Mouse (Mus musculus): ENCODE data around the gene Sh3rf3.

Sh3rf3 gene

DNA sequence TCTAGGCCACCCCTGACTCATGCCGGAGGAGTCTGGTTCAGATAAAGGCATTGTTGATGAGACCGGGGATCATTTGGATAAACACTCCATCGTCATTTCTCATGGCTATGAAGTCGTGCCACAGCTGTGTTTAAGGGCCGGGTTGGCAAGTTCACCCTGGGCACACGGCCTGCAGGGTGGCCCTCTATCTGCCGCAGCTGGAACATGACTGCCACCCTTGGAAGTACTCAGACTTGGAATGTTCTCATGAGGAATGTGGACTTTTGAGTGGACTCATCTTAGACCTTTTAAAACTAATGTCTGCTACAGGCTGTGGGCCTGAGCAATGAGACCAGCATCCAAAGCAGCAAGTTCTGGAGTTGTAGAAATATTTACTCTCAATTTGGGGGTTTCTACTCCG lies 29.9 kb downstream of the Sh3rf3 start:
- in situ Hi-C loops (cut with MboI, MseI), result loop anchor here in 1 of 2 experiments (25.0 kb wide), 1 partner anchor 1406 kb away; no protein-coding TSS in a partner anchor

DNA sequence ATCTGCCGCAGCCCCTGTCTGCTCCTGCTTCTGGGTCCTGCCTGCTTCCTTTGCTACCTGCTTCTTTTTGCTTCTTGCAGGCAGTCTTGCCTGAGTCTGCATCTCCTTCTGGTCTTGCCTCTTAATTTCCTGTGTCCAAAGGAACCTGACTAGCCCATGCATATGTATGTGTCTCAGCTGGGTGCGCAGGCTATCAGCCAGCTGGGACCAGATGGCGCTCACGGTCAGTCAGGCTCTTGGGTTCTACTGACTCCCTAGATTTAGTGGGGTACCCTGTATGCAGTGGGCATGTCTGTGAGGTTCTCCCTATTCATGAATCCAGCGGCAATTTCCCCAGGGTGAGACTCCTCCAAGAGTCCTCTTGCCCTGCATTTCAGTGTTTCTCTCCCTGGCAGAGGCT lies 35.0 kb downstream of the Sh3rf3 start:
- in situ Hi-C loops (cut with MboI, MseI), result loop anchor here in 1 of 2 experiments (25.0 kb wide), 1 partner anchor 1411 kb away; no protein-coding TSS in a partner anchor

DNA sequence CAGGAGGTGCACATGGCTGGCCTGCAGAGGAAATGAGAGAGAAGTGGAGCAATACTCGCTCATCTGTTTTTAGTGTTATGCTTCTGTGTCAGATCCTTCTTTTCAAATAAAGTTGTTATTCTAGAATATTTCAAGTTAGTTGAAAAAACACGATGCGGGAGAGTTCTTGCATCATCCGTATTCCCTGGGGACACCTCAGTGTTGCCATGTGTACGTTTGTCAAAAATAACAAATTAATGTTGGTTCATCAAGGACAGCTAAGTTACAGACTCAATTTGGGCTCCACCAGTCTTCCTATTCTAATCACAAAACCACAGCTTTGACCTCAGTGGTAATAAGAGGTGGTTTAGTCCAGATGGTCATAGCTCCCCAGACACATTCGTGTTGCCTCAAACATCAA lies 35.4 kb downstream of the Sh3rf3 start:
- in situ Hi-C loops (cut with MboI, MseI), result loop anchor here in 1 of 2 experiments (25.0 kb wide), 1 partner anchor 1411 kb away; no protein-coding TSS in a partner anchor

DNA sequence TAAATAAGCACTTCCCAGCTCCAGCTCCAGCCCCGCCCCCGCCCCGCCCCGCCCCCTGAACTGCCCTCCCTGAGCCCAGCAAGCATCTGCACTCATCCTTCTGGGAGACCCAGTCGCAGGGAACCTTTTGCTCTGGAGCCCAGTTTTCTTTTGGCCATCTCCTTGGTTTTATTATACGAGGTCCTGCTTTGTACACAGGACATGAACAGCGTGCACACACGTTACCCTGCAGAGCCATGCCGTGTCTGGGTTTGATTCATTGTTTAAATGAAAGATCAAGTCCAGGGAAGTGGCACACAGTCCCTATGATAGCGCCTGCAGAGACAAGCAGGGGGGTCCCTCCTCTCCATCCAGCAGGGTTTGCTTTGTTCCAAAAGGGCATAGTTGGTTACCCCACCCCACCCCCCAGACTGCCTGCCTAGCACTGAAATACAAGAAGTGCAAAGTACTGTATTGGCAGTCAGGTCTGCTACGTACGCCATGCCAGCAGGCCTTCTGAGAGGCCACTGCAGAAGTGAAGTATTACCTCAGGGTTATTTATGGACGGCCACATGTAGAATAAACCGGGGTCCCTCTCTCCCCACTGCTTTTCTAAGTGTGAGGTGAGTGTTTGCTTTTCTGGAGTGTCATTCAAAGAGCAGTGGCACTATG lies 41.5 kb downstream of the Sh3rf3 start:
- in situ Hi-C loops (cut with MboI, MseI), result loop anchor here in 1 of 2 experiments (25.0 kb wide), 1 partner anchor 642 kb away; the partner anchor contains the start of gene AW822073

DNA sequence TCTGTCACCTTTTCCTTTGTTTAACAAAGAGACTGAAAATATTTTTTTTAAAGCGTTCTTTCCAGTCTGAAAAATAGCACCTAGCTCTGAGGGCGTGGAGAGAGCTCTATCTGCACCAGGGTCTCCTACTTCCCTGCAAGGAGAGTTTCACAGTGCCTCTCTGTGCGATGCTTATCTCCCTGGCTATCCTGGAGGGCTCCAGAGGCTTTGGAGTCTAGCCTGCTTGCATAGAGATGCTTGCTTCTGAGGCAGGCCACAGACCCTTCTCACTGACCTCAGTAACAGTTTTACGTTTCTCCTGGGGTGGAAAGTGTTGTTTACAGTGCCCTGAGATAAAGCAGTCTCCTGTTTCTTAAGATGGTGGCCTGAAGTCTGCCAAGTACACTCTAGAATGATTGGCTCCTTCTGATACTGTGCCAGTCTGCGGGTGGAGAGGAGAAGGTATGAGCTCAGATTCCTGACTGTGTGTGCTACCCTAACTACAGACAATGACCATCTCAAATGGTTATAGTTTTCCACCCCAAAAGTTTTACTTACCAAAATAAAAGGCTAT lies 42.1 kb downstream of the Sh3rf3 start:
- in situ Hi-C loops (cut with MboI, MseI), result loop anchor here in 1 of 2 experiments (25.0 kb wide), 1 partner anchor 643 kb away; the partner anchor contains the start of gene AW822073

DNA sequence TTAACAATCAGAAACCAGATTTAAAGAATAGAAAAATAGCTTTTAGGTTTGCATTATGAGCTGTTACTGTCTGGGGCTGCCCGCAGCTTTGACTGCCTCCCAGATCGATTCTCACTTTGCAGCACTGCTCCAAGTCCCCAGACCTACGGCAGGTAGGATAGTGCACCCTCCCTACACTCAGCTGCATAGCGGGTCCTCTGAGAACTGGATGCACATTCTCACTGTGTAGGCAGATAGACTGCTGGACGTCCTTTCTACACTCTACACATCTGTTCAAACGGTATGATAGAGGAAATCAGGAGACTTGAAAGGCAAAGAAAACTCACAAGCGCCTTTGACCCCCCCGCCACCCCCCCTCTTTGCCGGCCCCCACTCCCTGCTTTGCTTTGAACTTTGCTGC lies 42.7 kb downstream of the Sh3rf3 start:
- in situ Hi-C loops (cut with MboI, MseI), result loop anchor here in 1 of 2 experiments (25.0 kb wide), 1 partner anchor 644 kb away; the partner anchor contains the start of gene AW822073

DNA sequence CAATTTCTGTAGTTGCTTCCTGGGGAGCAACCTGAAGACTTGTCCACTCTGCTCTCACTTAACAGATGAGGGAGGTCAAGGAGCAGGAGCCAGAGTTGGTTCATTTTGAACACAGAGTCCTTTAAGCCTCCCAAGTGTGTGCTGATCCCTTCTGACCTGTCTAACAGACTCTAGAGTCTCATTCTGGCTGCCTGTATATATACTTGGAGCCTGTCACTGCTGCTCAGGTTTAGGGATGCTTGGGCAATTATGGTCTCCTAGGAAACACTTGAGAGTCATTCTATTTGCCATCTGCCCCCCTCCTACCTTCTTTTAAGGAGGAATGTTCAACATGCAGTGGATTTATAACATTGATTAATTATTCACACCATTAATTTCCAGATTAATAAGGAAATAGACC lies 43.6 kb downstream of the Sh3rf3 start:
- in situ Hi-C loops (cut with MboI, MseI), result loop anchor here in 1 of 2 experiments (25.0 kb wide), 1 partner anchor 644 kb away; the partner anchor contains the start of gene AW822073

DNA sequence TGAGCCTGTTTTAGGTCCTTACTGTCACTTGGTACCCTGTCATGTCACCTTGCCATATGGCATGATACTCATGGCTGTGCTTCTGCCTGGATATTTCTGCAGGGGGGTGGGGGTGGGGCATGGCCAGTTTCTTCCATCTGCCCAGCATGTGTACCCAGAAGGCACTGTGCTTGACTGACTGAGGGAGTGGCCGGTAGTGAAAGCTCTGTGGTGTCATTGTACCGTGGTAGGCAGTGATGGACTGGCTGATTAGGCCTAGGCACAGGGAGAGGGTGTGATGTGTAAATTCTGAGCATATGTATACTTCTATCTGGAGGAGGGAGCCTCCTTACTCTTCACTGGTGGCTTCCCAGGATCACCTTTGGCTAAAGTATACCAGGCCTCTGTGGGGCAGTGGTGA lies 51.6 kb downstream of the Sh3rf3 start:
- in situ Hi-C loops (cut with MboI, MseI), result loop anchor here in 1 of 2 experiments (25.0 kb wide), 1 partner anchor 652 kb away; the partner anchor contains the start of gene AW822073

DNA sequence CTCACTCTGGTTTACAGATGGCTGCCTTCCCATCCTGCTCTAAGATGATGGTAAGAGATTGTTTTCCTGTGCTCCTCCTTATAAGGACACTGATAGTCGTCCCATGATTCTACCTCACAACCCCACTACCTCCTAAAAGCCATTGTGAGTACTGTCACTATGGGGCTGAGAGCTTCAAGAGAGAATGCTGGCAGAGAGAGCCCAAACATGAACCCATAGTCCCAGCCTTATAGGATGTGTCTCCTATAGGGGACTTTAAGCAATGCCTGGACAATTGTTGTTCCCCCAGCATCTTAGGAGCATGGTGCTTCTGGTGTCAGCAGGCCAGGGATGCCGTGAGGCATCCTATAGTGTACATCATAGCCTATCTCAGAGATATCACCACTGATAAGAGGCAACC lies 54.4 kb downstream of the Sh3rf3 start:
- in situ Hi-C loops (cut with MboI, MseI), result loop anchor here in 1 of 2 experiments (25.0 kb wide), 1 partner anchor 655 kb away; the partner anchor contains the start of gene AW822073

DNA sequence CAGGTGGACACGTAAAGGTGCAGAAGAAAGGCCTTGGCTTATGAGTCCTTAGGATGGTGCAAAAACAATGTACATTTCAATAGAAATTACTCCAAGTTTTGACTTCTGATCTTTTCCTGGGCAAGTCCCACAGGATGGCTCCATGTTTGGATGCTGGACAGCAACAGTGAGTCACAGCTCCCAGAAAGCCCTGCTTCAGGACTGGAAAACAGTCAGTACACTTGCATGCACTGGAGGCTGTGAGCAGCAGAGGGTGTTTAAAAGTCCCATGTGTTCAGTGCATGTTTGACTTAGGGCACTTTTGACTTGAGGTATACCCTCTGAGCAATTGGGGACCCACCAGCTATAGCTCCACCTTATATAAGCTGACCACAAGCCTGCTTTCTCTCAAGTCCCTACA lies 56.7 kb downstream of the Sh3rf3 start:
- in situ Hi-C loops (cut with MboI, MseI), result loop anchor here in 1 of 2 experiments (25.0 kb wide), 1 partner anchor 658 kb away; the partner anchor contains the start of gene AW822073

DNA sequence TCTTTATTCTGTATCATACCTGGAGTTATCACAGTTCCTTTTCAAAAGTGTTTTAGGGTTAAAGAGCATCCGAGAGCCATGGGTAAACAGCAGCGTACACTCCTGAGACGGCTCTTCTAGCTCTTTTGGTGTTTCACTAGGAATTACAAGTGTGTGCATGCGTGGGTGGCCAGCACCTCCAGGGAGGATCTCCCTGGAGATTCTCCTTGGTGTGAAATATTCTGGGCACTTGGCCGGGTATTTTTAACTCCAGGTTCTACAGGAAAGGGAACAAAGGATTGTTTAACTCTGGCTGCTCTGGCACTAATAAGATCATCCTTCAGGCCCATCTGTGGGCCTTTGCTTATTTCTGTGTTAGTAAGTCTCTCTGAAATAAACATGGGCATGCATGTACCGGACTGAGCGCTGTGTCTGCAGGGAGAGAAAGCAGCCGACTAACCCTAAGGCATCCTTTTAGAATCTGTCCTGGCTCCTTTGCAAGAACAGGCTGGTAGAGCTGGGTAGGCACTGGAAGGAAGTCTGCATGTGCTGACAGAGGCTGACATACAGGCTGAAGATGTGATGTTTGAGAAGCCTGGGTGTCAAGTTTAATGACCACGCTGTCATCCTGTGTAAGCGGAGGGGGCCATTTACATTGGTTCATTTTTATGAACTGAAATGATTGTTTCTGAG lies 58.1 kb downstream of the Sh3rf3 start:
- in situ Hi-C loops (cut with MboI, MseI), result loop anchor here in 1 of 2 experiments (25.0 kb wide), 1 partner anchor 659 kb away; the partner anchor contains the start of gene AW822073

DNA sequence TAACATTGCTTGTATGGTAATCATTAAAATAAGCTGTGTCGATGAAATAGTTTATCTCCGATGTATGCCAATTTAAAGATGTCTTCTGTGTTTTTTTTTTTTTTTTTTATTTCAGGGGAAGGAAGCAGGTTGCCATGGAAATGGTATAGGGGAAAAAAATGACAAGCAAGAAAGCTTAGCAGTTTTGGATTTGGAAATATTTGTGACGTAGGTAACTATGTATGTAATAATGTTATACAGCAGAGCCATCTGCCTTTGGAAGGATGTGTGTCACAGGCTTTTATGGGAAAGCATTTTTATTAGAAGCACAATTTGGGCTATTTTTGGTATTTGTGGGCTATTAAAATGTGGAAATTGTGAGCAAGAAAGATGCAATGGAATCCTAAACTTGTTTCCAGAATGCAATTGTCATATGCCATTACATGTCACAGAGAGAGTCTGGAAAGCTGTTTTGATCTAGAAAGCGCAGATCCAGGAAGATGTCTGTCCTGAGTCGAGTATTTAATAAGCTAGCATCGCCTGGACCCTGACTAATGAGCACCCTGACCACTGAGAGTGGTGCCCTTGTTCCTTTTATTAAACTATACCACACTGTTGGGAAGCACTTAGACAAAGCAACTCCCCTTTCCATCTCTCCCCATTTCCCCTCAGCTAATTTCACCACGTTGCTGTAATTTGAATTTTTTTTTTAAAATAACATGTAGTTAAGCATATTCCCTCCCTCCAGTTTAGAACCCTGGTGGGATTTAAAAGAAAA lies 58.8 kb downstream of the Sh3rf3 start:
- in situ Hi-C loops (cut with MboI, MseI), result loop anchor here in 1 of 2 experiments (25.0 kb wide), 1 partner anchor 660 kb away; the partner anchor contains the start of gene AW822073

DNA sequence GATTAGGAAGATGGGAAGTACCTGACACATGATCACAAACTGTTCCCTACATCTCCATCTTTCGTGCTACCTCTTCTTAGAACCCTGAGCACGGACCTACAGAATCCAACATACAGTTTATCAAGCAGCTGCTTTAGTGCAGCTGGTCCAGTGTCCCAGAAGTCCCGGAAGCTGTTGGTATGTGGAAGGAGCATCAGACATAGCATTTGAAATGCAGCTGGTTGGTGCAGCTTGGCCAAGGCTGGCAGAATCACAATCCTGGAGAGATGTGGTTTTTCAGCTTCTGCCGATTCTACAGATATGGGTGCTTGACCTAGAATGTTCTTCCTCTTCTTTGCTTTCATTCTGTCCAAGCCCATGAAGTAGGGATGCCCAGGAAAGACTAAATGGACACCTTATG lies 64.7 kb downstream of the Sh3rf3 start:
- in situ Hi-C loops (cut with MboI, MseI), result no loop called here

DNA sequence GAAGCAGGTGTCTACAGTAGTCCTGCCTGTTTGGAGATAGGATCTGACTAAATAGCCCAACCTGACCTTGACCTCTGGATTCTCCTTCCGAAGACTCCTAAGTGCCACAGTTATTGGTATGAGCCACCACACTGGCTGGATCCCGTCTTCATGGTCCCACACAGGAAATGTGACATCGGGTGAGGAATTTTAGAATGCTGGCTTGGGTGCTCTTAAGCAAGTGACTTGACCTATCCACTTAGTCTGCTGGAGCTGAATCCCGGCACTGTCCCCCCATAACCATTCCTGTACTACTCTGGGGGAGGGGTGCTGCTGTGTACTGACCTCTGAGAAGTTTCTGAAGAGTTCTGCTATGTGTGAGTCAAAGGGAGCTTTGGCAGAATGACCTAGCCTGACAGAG lies 65.5 kb downstream of the Sh3rf3 start:
- in situ Hi-C loops (cut with MboI, MseI), result no loop called here

DNA sequence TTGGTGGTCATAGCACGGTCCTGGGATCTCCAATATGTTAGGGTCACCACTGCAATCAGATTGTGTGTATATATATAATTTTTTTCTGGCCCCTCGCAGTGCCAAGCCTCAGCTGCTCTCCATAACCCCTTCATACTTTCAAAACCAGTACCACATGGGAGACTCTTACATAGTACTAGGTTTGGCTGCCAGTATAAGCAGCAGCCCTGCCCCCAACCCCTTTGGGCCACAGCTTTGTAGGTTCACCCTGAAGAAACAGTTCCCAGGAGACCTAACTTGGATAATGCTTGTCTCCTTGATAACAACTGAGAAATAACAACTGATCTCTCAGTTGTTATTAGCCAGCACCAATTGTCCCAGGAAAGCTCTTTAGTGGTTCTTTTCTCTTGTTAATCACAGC lies 69.6 kb downstream of the Sh3rf3 start:
- in situ Hi-C loops (cut with MboI, MseI), result no loop called here

DNA sequence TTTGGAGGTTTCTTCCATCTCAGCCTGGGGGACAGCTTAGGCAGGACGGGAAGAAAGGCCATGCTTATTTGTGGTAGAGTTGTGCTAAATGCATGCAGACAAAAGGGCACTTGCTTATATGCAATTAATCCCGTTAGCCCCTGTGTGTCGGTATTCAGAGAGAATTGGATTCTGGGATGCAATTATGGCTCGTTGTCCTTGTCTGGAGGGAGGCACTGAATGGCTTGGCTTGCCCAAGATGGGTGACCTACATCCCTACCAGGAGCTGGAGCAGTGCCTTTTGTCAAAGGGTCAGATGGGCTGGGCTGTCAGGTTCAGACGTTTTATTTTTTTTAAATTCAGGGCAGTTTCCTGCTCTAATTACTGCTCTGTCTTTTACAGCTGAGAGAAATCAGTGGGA lies 72.2 kb downstream of the Sh3rf3 start:
- in situ Hi-C loops (cut with MboI, MseI), result no loop called here

DNA sequence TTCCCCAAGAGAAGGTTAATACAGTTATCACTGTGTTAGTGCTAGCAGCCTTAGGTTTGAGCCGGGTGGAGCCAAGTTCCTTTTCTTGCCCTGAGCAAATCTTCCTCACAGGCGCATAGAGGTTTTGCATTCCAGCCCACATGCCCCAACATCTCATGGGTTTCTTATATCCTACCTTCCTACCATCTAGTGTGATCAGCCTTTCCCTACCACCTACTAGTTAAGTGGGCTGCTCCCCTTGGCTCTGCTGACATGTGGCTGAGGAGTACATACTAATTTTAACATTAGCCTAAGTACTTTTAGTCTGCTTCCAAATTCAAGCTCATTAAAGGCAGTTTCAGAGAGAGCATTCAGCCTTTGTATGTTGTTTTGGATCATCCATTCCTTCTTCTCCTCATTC lies 72.7 kb downstream of the Sh3rf3 start:
- in situ Hi-C loops (cut with MboI, MseI), result no loop called here

DNA sequence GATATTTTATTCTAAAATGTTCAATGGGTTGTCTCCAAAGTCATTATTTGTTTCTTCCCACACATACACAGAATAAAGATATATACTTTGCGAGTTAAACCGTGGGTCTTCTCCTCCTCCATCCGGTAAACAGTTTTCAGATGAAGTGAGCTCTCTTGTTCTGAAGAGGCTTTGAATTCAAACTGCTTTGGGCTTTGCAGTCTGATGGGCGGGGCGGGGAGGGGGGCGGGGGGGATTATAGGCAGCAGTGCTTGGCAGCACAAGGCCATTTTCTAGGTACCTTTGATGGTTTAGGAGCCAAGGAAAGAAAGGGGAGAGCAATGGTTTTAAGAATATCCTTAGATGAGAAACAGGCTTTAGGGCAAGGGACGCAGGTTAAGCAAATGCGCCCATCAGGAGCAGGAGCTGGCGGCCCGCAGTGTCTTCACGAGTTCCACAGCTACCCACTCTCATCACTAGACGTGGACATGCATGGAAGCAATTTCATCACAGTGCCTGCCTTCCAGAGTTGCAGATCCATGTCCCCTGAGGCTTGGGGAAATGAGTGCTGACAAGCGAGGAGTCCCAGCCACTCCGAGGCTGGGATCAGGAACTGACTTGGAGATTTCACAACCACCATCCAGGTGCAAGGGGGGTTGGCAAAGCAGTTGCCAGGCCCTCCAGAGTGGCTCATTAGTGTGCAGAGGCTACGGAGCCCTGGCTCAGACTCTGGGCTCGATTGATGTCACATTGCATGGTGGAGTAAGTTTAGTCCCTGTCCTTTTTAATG lies 77.7 kb downstream of the Sh3rf3 start:
- in situ Hi-C loops (cut with MboI, MseI), result no loop called here

DNA sequence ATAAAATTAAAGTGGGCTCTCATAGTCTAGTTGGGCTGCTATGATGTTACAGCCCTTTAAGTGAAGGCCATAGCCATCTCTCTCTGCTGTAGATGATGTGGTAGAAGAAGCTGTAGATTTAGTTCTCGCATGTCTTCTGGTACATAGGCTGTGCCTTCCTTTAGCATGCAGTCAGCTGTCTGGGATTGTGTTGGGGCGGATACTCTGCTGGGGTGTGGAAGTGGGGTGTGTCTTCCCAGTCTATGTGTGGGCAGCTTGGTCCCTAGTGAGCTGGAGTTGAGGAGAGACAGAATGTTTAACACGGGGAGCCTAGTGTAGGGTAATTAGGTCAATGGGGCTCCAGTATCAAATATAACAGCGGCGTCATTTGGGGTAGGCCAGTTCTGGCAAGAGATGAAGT lies 82.3 kb downstream of the Sh3rf3 start:
- in situ Hi-C loops (cut with MboI, MseI), result no loop called here

DNA sequence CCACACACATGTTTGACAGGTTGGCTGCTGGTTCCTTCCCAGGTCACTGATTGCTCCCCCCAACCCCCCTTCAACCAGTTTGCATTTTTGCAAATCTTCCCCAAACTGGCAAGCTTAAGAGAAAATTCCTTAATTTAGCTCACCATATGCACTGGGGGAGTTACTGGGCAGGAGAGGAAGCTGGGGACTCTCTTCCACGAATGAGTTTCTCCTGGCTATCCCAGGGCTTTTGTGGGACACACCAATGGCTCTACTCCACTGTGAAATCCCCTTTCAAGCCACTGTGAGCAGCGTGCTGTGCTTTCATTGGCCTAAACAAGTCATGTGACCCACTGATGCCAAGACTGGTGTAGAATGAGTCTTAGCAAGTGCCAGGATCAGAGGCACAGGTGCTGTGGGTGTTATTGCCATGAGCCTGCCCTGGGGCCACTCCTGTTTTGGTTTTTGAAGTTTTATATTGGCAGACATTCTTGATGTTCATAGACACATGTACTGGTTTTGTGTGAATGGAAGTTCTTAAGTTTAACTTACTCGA lies 83.9 kb downstream of the Sh3rf3 start:
- in situ Hi-C loops (cut with MboI, MseI), result no loop called here
